Mouse (Mus musculus): ENCODE measurements around the gene Iqsec2. TPM values are rescaled to one million over a fixed set of nuclear protein-coding genes. Genes with fewer than 3 reads are reported as not detected.
A peak's percentile ranks its signal among the peaks of the same experiment; 100 is the strongest.

Iqsec2 gene
- total RNA-seq (2022), result 100 to 1,000 TPM; 134 to 144 (median 138) TPM

- DNase-seq (ENCODE audit: low spot score in 2 of 2), result no peak
These were observed at the start of gene Iqsec2 for GRCm38 (mm10) chrX:152143941-152144741. Gene Iqsec2 (plus strand): TSS chrX:152144268.

DNA sequence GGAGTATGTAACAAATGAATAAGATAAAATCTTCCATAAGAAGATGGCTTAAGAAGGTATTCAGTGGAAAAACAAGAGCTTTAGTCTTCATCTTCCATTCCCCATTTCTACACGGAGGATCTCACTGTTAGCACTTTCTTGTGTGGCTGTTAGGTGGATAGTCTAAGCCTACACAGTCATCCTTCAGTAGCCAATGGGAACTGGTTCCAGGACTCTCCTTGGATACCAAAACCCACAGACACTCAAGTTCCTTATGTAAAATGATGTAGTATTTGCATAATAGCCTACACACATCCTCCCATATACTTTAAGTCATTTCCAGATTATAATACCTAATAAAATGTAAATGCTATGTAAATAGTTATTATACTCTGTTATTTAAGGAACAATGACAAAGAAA lies 46.5 kb upstream of the Iqsec2 start:
- DNase-seq (ENCODE audit: low spot score in 2 of 2), result no peak

DNA sequence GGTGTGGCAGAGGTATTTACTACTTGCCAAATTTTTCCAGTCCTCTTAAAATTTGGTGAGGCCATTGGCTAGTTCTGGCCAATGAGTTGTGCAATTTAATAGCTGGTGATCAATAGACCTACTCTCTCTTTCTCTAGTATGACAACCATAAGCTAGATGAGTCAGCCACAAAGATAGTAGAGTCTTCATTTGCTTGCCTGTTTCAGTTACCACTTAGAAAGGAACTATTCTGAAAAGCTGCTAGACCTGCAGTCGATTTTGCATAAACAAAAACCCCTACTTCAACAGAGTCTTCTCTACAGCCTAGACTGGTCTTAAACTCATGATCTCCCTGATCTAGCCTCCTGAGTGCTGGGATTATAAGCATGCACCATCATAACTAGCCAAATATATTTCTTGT lies 22.4 kb upstream of the Iqsec2 start:
- DNase-seq (ENCODE audit: low spot score in 2 of 2), result no peak

DNA sequence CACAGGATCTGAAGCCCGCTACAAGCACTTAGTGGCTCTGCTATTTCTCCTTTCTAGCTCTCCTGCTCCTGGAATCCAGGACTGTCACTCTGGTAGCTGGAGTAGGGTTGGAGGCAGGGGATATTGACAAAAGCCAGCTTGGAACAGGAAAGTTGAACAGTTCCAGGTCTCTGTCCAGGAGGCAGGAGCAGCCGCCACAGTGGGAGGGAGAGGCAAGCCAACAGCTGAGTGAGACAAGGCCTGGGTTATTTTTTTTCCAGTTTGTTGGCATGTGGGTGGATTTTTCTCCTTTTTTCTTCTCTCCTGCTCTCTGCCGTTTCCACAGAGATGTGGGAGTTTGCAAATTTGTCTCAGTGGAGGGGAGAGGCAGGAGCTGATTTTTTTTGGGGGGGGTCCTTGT lies 13.3 kb upstream of the Iqsec2 start:
- peak in 1 of 2 experiments; percentile 51 for DNase-seq (ENCODE audit: low spot score in 2 of 2)

- DNase-seq (ENCODE audit: low spot score in 2 of 2), result no peak
These were observed 12.0 kb upstream of the Iqsec2 start for GRCm38 (mm10) chrX:152132029-152132428.

- DNase-seq (ENCODE audit: low spot score in 2 of 2), result no peak
These were observed 8.9 kb upstream of the Iqsec2 start for GRCm38 (mm10) chrX:152135195-152135594.

DNA sequence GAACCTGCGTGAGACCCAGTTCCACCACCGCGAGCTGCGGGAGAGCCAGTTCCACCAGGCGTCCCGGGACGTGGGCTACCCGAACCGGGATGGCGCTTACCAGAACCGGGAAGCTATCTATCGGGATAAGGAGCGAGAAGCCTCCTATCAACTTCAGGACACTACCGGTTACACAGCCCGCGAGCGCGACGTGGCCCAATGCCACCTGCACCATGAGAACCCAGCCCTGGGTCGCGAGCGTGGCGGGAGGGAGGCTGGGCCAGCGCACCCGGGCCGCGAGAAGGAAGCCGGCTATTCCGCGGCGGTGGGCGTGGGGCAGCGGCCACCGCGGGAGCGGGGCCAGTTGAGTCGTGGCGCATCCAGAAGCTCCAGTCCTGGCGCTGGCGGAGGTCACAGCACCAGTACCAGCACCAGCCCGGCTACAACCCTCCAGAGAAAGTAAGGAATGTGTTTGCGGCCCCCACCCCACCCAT lies 710 bp downstream of the Iqsec2 start:
- DNase-seq (ENCODE audit: low spot score in 2 of 2), result no peak

DNA sequence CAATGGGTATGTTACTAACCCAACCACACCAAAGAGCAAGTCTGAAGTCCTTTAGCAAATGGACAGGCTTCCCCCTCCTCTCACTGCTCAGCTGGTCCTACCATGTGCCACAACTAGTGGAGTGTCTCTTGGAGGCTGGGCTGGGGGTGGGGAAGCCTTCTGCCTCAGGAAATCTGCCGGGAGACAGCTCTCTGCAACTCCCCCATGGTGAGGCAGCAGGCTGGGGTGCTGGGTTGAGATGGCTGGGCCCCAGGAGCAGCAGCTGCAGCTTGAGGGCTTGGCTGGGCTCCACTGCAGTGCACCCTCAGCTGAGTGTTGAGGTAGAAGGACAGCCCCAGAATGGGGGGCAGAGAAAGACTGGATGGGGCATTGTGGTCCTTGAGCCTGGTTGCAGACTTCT lies 2.1 kb downstream of the Iqsec2 start:
- peak; percentile 23 to 75 for DNase-seq (ENCODE audit: low spot score in 2 of 2)

DNA sequence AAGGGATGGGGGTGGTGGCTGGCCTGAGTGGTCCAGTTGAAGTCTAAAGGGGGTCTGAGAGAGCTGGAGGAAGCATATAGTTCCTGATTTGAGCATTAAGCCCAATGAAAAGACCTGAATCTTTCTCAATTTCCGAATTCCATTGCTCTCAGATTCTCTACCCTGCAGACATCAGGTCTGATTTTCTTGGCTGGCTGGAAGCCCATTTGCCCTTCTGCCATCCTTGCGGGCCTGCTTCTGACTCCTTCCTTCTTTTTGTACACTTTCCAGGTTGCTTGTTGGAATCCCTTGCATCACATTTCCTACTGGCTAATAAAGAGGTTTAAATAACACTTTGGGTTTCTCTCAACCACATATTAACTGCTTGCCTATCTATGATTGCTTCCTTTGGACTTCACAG lies 2.6 kb downstream of the Iqsec2 start:
- no peak for DNase-seq (ENCODE audit: low spot score in 2 of 2)

DNA sequence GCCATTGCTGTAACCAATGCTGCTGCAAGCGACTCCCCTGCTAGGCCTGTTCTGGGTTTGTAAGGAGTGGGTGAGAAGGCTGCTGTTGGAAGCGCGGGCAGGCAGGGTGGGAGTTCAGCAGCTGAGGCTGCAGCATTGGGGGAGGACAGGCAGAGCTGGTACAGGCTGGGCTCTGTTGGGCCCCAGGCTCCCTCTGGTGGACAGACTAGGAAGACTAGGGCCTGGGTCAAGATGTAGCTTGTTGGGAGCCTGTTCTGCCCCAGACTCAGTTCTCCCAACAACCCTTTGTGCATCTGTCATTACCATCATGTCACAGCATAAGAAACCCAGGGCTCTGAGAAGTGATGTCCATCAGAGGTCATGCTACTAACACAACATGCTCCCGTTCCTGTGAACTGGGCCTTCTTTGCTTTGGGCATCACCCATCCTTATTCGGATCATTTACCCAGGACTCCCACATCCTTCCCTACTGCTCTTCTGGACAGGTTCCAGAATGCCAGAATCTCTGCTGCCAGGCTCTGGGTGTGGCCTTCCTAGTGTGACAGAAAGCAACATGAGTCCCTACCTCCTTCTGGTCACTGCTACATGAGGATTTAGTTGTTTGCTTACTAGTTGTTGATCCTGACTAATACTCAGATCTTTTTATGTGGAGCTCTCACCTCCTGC lies 3.5 kb downstream of the Iqsec2 start:
- peak; percentile 47 to 65 for DNase-seq (ENCODE audit: low spot score in 2 of 2)

DNA sequence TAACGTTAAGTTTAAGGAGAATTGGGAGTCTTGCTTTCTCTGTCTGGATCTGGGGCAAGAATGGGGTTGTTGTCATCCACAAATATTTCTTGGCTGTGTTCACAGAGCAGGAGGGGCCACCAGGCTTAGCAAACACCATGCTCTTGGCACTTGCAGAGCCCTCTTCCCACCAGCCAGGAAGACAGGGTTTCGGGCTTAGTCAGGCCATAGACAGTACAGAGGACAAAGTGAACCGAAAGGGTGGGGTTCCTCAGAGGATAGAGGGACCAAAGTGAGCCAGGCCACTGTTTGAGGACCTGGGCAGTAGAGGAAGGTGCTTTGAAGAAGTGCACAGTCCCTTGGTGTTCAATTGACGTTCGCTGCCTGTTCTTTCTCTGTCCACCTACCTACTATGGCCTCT lies 4.6 kb downstream of the Iqsec2 start:
- no peak for DNase-seq (ENCODE audit: low spot score in 2 of 2)

DNA sequence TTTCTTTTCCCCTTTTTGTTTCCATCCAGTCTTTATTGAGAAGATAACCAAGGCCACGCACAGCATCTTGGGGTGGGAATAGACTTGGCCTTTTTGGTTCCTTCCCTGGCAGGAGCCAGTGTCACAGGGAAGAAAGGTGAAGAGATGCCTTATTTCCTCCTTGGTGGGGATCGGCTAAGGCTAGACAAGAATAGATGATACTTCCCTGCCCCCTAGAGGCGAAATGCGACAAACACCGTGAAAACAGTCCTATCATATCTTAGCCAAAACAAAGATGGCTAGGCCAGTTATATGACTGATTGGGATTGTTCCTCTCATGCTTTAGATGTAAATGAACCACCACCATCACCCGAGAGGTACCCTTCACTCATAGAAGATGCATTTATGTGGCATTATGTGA lies 7.6 kb downstream of the Iqsec2 start:
- peak in 1 of 2 experiments; percentile 14 for DNase-seq (ENCODE audit: low spot score in 2 of 2)

DNA sequence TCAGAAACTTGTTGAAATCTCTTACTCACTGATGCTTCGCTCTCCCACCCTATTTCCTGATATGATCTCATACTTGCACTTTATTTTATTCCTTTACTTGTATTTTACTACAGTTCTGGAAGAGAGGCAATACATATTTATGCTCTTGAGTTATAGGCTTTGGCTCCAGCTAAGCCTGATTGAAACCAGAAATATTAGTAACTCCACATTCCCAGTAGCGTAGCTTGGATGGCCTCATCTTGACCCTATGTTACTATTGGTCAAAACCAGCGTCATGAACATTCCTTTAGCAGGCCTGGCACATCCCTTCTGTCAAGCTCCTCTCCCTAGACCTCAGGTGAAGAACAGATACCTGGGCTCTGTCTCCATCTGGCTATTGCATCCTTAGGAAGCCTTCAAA lies 14.2 kb downstream of the Iqsec2 start:
- DNase-seq (ENCODE audit: low spot score in 2 of 2), result no peak

DNA sequence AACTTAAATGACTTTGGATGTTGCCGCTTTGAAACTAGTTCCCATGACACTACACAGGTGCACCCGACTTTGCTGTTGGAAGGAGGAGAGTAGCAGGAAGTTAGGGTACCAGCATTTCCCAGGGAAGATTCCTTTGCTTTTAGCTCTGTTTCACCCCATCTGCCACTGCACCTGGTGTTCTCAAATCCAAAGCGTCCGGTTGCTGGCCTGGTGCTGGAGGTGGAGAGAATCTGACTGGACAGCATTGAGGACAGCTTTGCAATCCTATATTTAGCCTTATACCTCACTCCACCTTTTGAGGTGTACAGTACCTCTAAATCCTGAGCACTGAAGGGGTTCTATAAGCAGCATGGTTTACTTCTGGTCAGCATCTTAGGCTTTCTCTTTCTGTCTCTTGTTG lies 17.3 kb downstream of the Iqsec2 start:
- no peak for DNase-seq (ENCODE audit: low spot score in 2 of 2)

DNA sequence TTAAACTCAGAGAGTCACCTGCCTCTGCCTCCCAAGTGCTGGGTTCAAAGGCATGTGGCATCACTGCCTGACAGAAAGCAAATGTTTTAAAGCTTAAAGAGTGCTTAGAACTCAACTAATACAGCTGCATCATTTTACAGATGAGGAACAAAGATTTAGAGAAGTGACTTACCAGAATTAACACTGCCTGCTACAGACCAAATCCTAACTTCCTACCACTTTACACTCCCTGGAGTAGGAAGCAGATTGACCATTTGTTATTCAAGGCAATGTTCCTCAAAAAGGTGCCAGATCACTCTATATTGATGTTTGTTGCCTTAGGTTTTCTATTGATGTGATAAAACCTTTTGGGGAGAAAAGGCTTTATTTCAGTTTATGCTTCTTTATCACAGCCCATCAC lies 20.0 kb downstream of the Iqsec2 start:
- DNase-seq (ENCODE audit: low spot score in 2 of 2), result no peak

DNA sequence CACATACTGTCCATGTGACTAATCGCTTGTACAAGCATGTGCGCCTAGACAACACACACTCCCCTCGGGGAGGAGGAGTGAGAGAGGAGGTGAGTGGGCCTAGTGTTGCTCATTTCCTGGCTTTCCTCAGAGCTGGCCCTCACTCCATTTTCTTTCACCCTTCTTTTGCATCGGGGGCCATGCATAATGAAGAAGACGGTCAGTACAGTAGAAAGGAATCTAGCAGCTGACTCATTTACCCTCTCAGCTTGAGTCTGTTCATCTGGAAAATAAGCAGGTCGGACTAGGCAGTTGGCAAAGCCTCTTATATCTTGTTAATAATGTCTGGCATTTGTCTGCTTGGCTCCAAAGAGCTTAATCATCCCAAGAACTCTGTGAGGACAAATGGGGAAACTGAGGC lies 22.1 kb downstream of the Iqsec2 start:
- DNase-seq (ENCODE audit: low spot score in 2 of 2), result no peak

GRCm38 (mm10) chrX:152168521-152168920 lies 24.5 kb downstream of the Iqsec2 start:
- DNase-seq (ENCODE audit: low spot score in 2 of 2), result no peak

GRCm38 (mm10) chrX:152171041-152172026 lies 27.3 kb downstream of the Iqsec2 start:
- peak in 1 of 2 experiments; percentile 40 for DNase-seq (ENCODE audit: low spot score in 2 of 2)

DNA sequence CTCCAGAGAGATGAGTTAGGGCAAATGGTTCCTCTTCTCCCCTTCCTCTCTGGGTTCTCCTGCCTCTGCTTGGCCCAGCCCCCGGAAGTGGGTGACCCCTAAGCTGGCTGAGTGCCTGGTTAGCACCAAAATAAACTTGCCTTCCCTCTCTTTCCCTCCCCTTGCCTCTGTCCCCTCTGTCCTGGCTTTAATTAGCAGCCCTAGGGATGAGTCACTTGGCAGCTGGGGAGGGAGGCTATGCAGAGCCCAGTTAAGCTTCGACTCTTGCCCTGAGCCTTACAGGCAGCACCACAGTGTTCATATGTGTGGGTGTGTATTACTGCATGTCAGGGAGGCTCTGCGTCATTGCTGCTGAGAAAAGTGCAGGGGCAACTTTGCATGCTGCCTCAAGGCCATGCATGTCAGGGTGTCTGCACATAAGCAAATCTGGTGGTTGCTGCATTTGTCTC lies 28.4 kb downstream of the Iqsec2 start:
- DNase-seq (ENCODE audit: low spot score in 2 of 2), result peak in 1 of 2 experiments; percentile 39

DNA sequence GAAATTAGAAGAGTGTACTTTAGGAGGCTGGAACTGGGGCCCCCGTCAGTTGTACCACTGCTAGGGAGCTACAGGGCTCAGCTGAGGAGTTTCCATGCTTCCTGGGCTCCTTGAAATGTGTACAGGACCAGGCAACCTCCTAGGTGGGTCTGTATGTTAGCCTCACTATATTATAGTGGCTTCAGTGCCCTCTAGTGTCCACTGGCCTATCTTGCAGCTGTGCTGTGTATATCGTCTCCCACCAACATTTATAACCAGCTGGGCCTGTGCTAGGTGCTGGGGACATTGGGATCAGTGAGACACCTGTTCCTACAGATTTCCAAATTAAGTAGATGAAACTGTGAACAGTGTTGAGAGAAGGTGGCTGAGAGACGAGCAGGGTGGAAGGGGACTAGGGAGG lies 31.2 kb downstream of the Iqsec2 start:
- no peak for DNase-seq (ENCODE audit: low spot score in 2 of 2)

GRCm38 (mm10) chrX:152177897-152178296 lies 33.8 kb downstream of the Iqsec2 start:
- no peak for DNase-seq (ENCODE audit: low spot score in 2 of 2)

All from left cerebral cortex, adult 8-10 months (tissue).